Mouse (Mus musculus) lung, embryonic 16.5 days (tissue): ENCODE results near the gene Olfr975. TPM values are rescaled to one million over a fixed set of nuclear protein-coding genes. Genes with fewer than 3 reads are reported as not detected.

ENCODE experiments used
- ATAC-seq: fragments of 200-750 bp; cut with Nextera tagmentation; 2 replicates; pipeline ENCODE4 v1.8.0; 2017; ENCODE audit warnings: low read depth, mild to moderate bottlenecking, moderate library complexity
- H3K27ac ChIP-seq: fragments of 300-500 bp; sonication (generic); 2 replicates; pipeline ENCODE4 v1.5.1; 2014; ENCODE audit warnings: mild to moderate bottlenecking, control low read depth, low read length
- H3K27me3 ChIP-seq: fragments of 300-500 bp; sonication (generic); 2 replicates; pipeline ENCODE4 v1.6.1; 2014; ENCODE audit warnings: low read depth, low read length, mixed read lengths; ENCODE audit not compliant: control insufficient read depth, insufficient read depth
- H3K36me3 ChIP-seq: fragments of 300-500 bp; sonication (generic); 2 replicates; pipeline ENCODE4 v1.6.1; 2014; ENCODE audit warnings: low read length; ENCODE audit not compliant: control insufficient read depth, insufficient read depth
- H3K4me1 ChIP-seq: fragments of 300-500 bp; sonication (generic); replicated peaks from 2 replicates; pipeline ENCODE4 v1.6.1; 2014; ENCODE audit warnings: low read length, mixed read lengths; ENCODE audit not compliant: control insufficient read depth, insufficient read depth
- H3K4me2 ChIP-seq: fragments of 300-500 bp; sonication (generic); 2 replicates; pipeline ENCODE4 v1.6.1; 2014; ENCODE audit warnings: low read depth, low read length, control low read depth
- H3K4me3 ChIP-seq: fragments of 300-500 bp; sonication (generic); 2 replicates; pipeline ENCODE4 v1.5.1; 2014; ENCODE audit warnings: mild to moderate bottlenecking, low read length, control low read depth
- H3K9ac ChIP-seq: fragments of 300-500 bp; sonication (generic); 2 replicates; pipeline ENCODE4 v1.6.1; 2014; ENCODE audit warnings: low read length, control low read depth
- H3K9me3 ChIP-seq: fragments of 300-500 bp; sonication (generic); 2 replicates; pipeline ENCODE4 v1.6.1; 2016; ENCODE audit warnings: low read length; ENCODE audit not compliant: control insufficient read depth
- WGBS: fragments of 180-500 bp; shearing (Covaris S2); extraction: QIAGEN DNeasy Blood & Tissue Kit; methylation state at CpG from one replicate; pipeline ENCODE4 v1.1.7; 2014; 5-methylcytosine and 5-hydroxymethylcytosine counted together
- polyA plus RNA-seq: library from polyadenylated mRNA; unstranded; fragments of >200 nt; fragmentation: Nextera tagmentation; extraction: Ambion mirVana; gene quantifications from 2 replicates; pipeline ENCODE4 v1.2.1, GENCODE M21; 2015

The Olfr975 gene
- polyA plus RNA-seq, 1 experiment from 2014 or later: not detected

- H3K9ac ChIP-seq: no peak overlapping the region
- H3K36me3 ChIP-seq: no peaks in the 10 kb centered on the region
- no peak overlapping the region for H3K27ac ChIP-seq
- WGBS: 72% methylated on average over 6 of the region's 6 CpGs
- no peaks in the 10 kb centered on the region for H3K27me3 ChIP-seq
- no peak overlapping the region for H3K4me2 ChIP-seq
- H3K4me1 ChIP-seq: no peaks in the 10 kb centered on the region
- no peaks in the 10 kb centered on the region for H3K9me3 ChIP-seq
- H3K4me3 ChIP-seq: no peak overlapping the region
- ATAC-seq: no peak
Observed at GRCm38 (mm10) chr9:39905106-39905505, 46.7 kb downstream of the Olfr975 start.

Other genes with a start within 250 kb of the Olfr975 start
- not detected in 2 replicates for gene Olfr149, start 244.9 kb downstream of the Olfr975 start, polyA plus RNA-seq
- not detected in 2 replicates for gene Olfr965, start 240.7 kb downstream of the Olfr975 start, polyA plus RNA-seq
- not detected in 2 replicates for gene Olfr150, start 221.1 kb downstream of the Olfr975 start, polyA plus RNA-seq
- gene Olfr967, start 205.8 kb downstream of the Olfr975 start, polyA plus RNA-seq: not detected in 2 replicates
- not detected in 2 replicates for gene Olfr968, start 168.8 kb downstream of the Olfr975 start, polyA plus RNA-seq
- gene Olfr969, start 161.1 kb downstream of the Olfr975 start, polyA plus RNA-seq: not detected in 2 replicates
- gene Olfr970, start 143.2 kb downstream of the Olfr975 start, polyA plus RNA-seq: not detected in 2 replicates
- gene Olfr971, start 115.2 kb downstream of the Olfr975 start, polyA plus RNA-seq: not detected in 2 replicates
- not detected in 2 replicates for gene Olfr972, start 85.6 kb downstream of the Olfr975 start, polyA plus RNA-seq
- not detected in 2 replicates for gene Olfr229, start 44.7 kb downstream of the Olfr975 start, polyA plus RNA-seq
- not detected in 2 replicates for gene Olfr974, start 14.5 kb downstream of the Olfr975 start, polyA plus RNA-seq
- gene Olfr976, start 9.1 kb upstream of the Olfr975 start, polyA plus RNA-seq: not detected in 2 replicates
- gene Olfr978, start 40.1 kb upstream of the Olfr975 start, polyA plus RNA-seq: not detected in 2 replicates
- not detected in 2 replicates for gene Olfr979, start 51.4 kb upstream of the Olfr975 start, polyA plus RNA-seq
- not detected in 2 replicates for gene Olfr980, start 57.5 kb upstream of the Olfr975 start, polyA plus RNA-seq
- gene Olfr981, start 69.4 kb upstream of the Olfr975 start, polyA plus RNA-seq: not detected in 2 replicates
- not detected in 2 replicates for gene Olfr982, start 121.8 kb upstream of the Olfr975 start, polyA plus RNA-seq
- not detected in 2 replicates for gene Olfr983, start 141.5 kb upstream of the Olfr975 start, polyA plus RNA-seq
- not detected in 2 replicates for gene Olfr984, start 162.2 kb upstream of the Olfr975 start, polyA plus RNA-seq
- not detected in 2 replicates for gene Olfr985, start 178.1 kb upstream of the Olfr975 start, polyA plus RNA-seq
- not detected in 2 replicates for gene Tmem225, start 196.1 kb upstream of the Olfr975 start, polyA plus RNA-seq
- gene Olfr986, start 228.9 kb upstream of the Olfr975 start, polyA plus RNA-seq: not detected in 2 replicates
- 3.1 and 3.7 TPM in 2 replicates for gene Zfp202, start 240.3 kb upstream of the Olfr975 start, polyA plus RNA-seq